Mouse (Mus musculus) right cerebral cortex, adult 2 months (tissue): ENCODE measurements around the gene Gm20795.
"Not testable (repeated sequence)": the region's sequence is repeated elsewhere in the genome, so short reads cannot be mapped to it uniquely, and the experiment has no call there.

Source experiments
- DNase-seq, 2 experiments: peaks; one replicate each; pipeline ENCODE4 v3.0.0; 2021 to 2022; ENCODE audit warnings: low spot score in 2 of 2

Gene Gm20795

GRCm38 (mm10) chrY:40804614-40805013 is at the start of gene Gm20795:
Gene Gm20795 (plus strand): TSS chrY:40804914.
- not testable (repeated sequence) for DNase-seq

GRCm38 (mm10) chrY:40775665-40776064 is 29.0 kb upstream of the Gm20795 start, which contains the start of gene Gm21797:
Gene Gm21797 (minus strand): TSS chrY:40775765.
- not testable (repeated sequence) for DNase-seq
